Mouse (Mus musculus) embryo, embryonic 11.5 days (tissue): ENCODE measurements around the gene Hoxd10.

ENCODE experiments used
- DNase-seq: peaks from one replicate; pipeline ENCODE4 v3.0.0-alpha.2; 2012; ENCODE audit warnings: low read depth, low spot score

Hoxd10 gene

GRCm38 (mm10) chr2:74691022-74691951 lies at the start of gene Hoxd10:
Hoxd10 (plus strand) TSS chr2:74691924.
- DNase-seq = peak; percentile 82

- no peak for DNase-seq
These were observed 49.3 kb upstream of the Hoxd10 start for GRCm38 (mm10) chr2:74642431-74642830.

- no peak for DNase-seq
These were observed 46.1 kb upstream of the Hoxd10 start for GRCm38 (mm10) chr2:74645631-74646030.

GRCm38 (mm10) chr2:74647082-74647864 lies 44.5 kb upstream of the Hoxd10 start:
- DNase-seq = no peak

GRCm38 (mm10) chr2:74652996-74653340 lies 38.8 kb upstream of the Hoxd10 start:
- DNase-seq = no peak

GRCm38 (mm10) chr2:74653781-74654535 lies 37.8 kb upstream of the Hoxd10 start:
- no peak for DNase-seq

GRCm38 (mm10) chr2:74654743-74655419 lies 36.8 kb upstream of the Hoxd10 start:
- no peak for DNase-seq

- no peak for DNase-seq
These were observed 36.3 kb upstream of the Hoxd10 start for GRCm38 (mm10) chr2:74655420-74655781.

- no peak for DNase-seq
These were observed 35.7 kb upstream of the Hoxd10 start for GRCm38 (mm10) chr2:74655821-74656631.

- DNase-seq = no peak
These were observed 35.1 kb upstream of the Hoxd10 start for GRCm38 (mm10) chr2:74656632-74657021.

- no peak for DNase-seq
These were observed 34.3 kb upstream of the Hoxd10 start for GRCm38 (mm10) chr2:74657251-74658023.

- no peak for DNase-seq
These were observed 33.6 kb upstream of the Hoxd10 start for GRCm38 (mm10) chr2:74658024-74658666.

GRCm38 (mm10) chr2:74658667-74659371 lies 32.9 kb upstream of the Hoxd10 start:
- DNase-seq = no peak

GRCm38 (mm10) chr2:74659507-74660005 lies 32.2 kb upstream of the Hoxd10 start, which contains the start of gene Evx2:
Evx2 (minus strand) TSS chr2:74659557.
- DNase-seq = no peak

- DNase-seq = no peak
These were observed 31.0 kb upstream of the Hoxd10 start for GRCm38 (mm10) chr2:74660421-74661375.

GRCm38 (mm10) chr2:74661685-74662084 lies 30.0 kb upstream of the Hoxd10 start:
- no peak for DNase-seq

GRCm38 (mm10) chr2:74663291-74663925 lies 28.3 kb upstream of the Hoxd10 start:
- DNase-seq = no peak
